Mouse (Mus musculus) heart, adult 2 months (tissue): ENCODE results near the gene Bahcc1.
A peak's percentile ranks its signal among the peaks of the same experiment; 100 is the strongest.

Experiments used
- CTCF ChIP-seq: fragments of 200-600 bp; IDR thresholded peaks from 2 replicates; pipeline ENCODE4 v1.8.1; 2022; ENCODE audit warnings: antibody characterized with exemption, mild to moderate bottlenecking, moderate library complexity
- EP300 ChIP-seq: fragments of 200-500 bp; IDR thresholded peaks from 2 replicates; pipeline ENCODE4 v1.6.1; 2011; ENCODE audit warnings: low read depth, low read length, control low read depth; ENCODE audit not compliant: insufficient read depth
- POLR2A ChIP-seq: fragments of 200-500 bp; IDR thresholded peaks from 2 replicates; pipeline ENCODE4 v1.6.1; 2011; ENCODE audit warnings: mild to moderate bottlenecking, low read depth, low read length, control low read depth; ENCODE audit not compliant: insufficient read depth

DNA sequence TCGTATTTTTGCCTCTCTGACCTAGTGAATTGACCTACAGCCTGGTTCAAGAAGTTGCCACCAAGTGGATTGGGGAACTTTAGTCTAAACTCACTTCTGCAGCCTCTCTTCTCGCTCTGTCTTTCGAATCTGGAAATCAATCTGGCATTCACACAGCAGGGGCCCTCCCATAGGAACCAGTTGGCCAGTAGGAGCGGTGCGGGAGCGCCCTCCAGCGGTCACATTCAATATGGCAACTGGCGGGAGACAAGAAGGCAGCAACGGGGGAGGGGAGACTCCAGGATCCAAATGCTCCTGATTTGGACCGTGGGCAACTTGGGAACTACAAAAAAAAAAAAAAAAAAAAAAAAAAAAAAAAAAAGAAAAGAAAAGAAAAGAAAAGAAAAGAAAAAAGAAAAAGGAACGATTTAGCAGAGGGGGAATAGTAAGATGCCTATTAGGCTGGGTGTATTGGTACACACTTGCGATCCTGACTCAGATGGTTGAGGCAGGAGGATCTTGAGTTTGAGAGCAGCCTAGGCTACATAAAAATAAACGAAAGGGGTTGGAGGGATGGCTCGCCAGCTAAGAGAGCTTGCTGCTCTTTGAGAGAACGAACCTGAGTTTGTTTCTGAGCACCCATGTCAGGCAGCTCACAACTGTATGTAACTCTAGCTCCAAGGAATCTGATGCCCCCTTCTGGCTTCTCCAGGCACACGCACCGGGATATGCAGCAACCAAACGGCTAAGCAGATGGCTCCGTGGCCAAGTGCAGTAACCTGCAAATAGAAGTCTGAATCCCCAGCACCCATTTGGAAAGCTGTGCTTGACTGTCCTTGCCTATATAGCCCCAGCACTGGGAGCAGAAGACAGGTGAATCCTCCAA, 75.1 kb downstream of the Bahcc1 start:
- TF ChIP-seq POLR2A: no peak
- peak; percentile 70 for TF ChIP-seq CTCF
- TF ChIP-seq EP300: peak; percentile 97
